Mouse (Mus musculus) lung, postnatal 0 days (tissue): ENCODE measurements at regions not wholly inside any gene's neighbourhood (a gene's known extent, or its start where the extent isn't known, plus 50 kb on each side); places are given as distances from the start of the nearest gene placed in this dataset.
A peak's percentile ranks its signal among the peaks of the same experiment; 100 is the strongest.

Source experiments
- ATAC-seq: fragments of 200-750 bp; cut with Nextera tagmentation; 2 replicates; pipeline ENCODE4 v1.8.0; 2017; ENCODE audit warnings: moderate library complexity
- DNase-seq: peaks from one replicate; pipeline ENCODE4 v3.0.0-alpha.2; 2016; ENCODE audit warnings: low spot score
- H3K27ac ChIP-seq: fragments of 300-500 bp; sonication (generic); 2 replicates; pipeline ENCODE4 v1.5.1; 2014; ENCODE audit warnings: antibody characterized with exemption, mild to moderate bottlenecking, low read length, mixed read lengths
- H3K27me3 ChIP-seq: fragments of 300-500 bp; sonication (generic); replicated peaks from 2 replicates; pipeline ENCODE4 v1.6.1; 2014; ENCODE audit warnings: low read length, mixed read lengths; ENCODE audit not compliant: insufficient read depth
- H3K36me3 ChIP-seq: fragments of 300-500 bp; sonication (generic); 2 replicates; pipeline ENCODE4 v1.6.1; 2014; ENCODE audit warnings: low read length, mixed read lengths; ENCODE audit not compliant: insufficient read depth
- H3K4me1 ChIP-seq: fragments of 300-500 bp; sonication (generic); 2 replicates; pipeline ENCODE4 v1.6.1; 2014; ENCODE audit warnings: antibody characterized with exemption, low read depth, low read length, mixed read lengths; ENCODE audit not compliant: insufficient read depth
- H3K4me2 ChIP-seq: fragments of 300-500 bp; sonication (generic); replicated peaks from 2 replicates; pipeline ENCODE4 v1.6.1; 2014; ENCODE audit warnings: low read depth, mild to moderate bottlenecking, low read length, moderate library complexity, mixed read lengths
- H3K4me3 ChIP-seq: fragments of 300-500 bp; sonication (generic); 2 replicates; pipeline ENCODE4 v1.5.1; 2014; ENCODE audit warnings: low read depth, low read length
- H3K9ac ChIP-seq: fragments of 300-500 bp; sonication (generic); replicated peaks from 2 replicates; pipeline ENCODE4 v1.6.1; 2014; ENCODE audit warnings: low read depth, mild to moderate bottlenecking
- H3K9me3 ChIP-seq: fragments of 300-500 bp; sonication (generic); 2 replicates; pipeline ENCODE4 v1.6.1; 2016; ENCODE audit warnings: low read length, mixed read lengths
- CTCF ChIP-seq: IDR thresholded peaks from 2 replicates; pipeline ENCODE4 v1.5.1; 2016; ENCODE audit warnings: antibody characterized with exemption, mild to moderate bottlenecking
- EP300 ChIP-seq: IDR thresholded peaks from 2 replicates; pipeline ENCODE4 v1.6.1; 2016; ENCODE audit warnings: antibody characterized with exemption, mild to moderate bottlenecking, control low read depth
- WGBS: fragments of 180-500 bp; shearing (Covaris S2); extraction: QIAGEN DNeasy Blood & Tissue Kit; methylation state at CpG from one replicate; pipeline ENCODE4 v1.1.7; 2014; 5-methylcytosine and 5-hydroxymethylcytosine counted together

DNA sequence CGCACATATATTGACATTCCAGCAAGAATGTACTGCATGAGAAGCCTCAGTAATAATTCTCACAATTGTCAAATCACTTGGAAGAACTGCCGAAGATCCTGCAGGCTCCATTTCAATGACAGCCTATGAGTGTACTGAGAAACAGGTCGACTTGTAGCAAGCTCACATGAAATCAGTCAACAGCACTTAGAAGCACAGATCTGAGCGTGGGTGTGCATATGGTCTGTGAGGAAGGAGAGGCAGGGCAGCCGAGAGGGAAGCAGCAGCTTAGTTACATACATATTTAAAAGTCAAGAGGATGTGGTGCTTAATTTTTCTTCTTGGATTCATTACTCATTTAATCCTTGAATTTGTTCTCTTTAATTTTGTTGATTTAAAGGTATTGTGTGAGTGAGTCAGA, 967.4 kb upstream of the Epha7 start:
- H3K36me3 ChIP-seq, result no peaks in the 10 kb centered on the region
- 64% methylated on average over 5 of the region's 5 CpGs for WGBS
- ATAC-seq, result no peak
- peak; percentile 2 for DNase-seq
- H3K4me3 ChIP-seq, result no peak overlapping the region
- H3K4me2 ChIP-seq, result no peak overlapping the region
- H3K27me3 ChIP-seq, result no peaks in the 10 kb centered on the region
- no peaks in the 10 kb centered on the region for H3K9me3 ChIP-seq
- H3K27ac ChIP-seq, result no peak overlapping the region
- H3K4me1 ChIP-seq, result no peaks in the 10 kb centered on the region
- no peak overlapping the region for H3K9ac ChIP-seq
- TF ChIP-seq CTCF, result no peak
- no peak for TF ChIP-seq EP300

DNA sequence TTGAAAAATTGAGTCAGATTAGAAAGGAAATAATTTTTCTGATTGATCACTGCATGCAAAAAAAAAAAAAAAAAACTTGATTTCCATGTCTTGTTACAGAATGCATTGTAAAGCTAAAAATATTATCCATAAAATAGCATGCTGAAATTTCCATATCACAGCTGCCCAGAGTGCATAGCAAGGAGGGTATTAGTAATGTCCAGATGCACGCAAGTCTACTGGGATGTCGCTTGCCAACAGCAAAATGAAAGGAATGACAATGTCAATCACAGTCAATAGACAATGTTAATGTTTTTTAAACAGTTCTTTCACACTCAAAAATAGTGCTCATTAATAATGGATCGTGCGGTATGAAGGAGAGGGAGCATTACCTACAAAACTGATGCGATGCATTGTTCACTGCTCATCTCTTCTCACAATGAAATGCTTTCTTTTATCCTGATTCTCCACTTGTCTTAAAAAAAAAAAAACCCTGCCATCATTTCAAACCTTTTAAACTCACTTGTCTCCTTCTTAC, 966.8 kb upstream of the Epha7 start:
- no peak overlapping the region for H3K4me3 ChIP-seq
- WGBS, result 90% methylated on average over 5 of the region's 5 CpGs
- H3K9me3 ChIP-seq, result no peaks in the 10 kb centered on the region
- DNase-seq (no peak), ATAC-seq (no peak)
- H3K27ac ChIP-seq, result no peak overlapping the region
- no peaks in the 10 kb centered on the region for H3K36me3 ChIP-seq
- no peak overlapping the region for H3K9ac ChIP-seq
- no peaks in the 10 kb centered on the region for H3K4me1 ChIP-seq
- H3K4me2 ChIP-seq, result no peak overlapping the region
- no peaks in the 10 kb centered on the region for H3K27me3 ChIP-seq
- no peak for TF ChIP-seq EP300

DNA sequence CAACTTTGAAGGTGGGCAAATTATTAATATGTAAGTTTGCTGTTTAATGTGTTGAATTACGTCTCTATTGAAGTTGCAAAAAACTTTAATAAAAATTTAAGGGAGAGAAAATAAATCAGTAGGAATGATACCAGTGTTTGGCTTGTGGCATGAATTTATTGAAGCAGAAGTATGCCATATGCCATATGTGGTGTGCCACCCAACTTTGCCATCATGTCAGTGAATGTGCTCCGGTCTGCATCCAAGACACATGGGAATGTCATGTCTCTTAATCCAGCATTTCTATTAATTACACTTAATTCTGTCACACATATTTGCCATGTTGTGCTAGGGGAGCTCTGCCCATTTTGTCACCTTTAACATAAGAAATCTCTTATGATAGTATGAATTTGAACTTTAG, 956.8 kb upstream of the Epha7 start:
- no peaks in the 10 kb centered on the region for H3K4me1 ChIP-seq
- H3K9ac ChIP-seq, result no peak overlapping the region
- ATAC-seq (no peak), DNase-seq (no peak)
- no peak overlapping the region for H3K4me2 ChIP-seq
- H3K27me3 ChIP-seq, result no peaks in the 10 kb centered on the region
- H3K27ac ChIP-seq, result no peak overlapping the region
- TF ChIP-seq EP300, result no peak
- TF ChIP-seq CTCF, result no peak
- 78% methylated on average over 2 of the region's 2 CpGs for WGBS
- H3K36me3 ChIP-seq, result no peaks in the 10 kb centered on the region
- H3K4me3 ChIP-seq, result no peak overlapping the region
- no peaks in the 10 kb centered on the region for H3K9me3 ChIP-seq

DNA sequence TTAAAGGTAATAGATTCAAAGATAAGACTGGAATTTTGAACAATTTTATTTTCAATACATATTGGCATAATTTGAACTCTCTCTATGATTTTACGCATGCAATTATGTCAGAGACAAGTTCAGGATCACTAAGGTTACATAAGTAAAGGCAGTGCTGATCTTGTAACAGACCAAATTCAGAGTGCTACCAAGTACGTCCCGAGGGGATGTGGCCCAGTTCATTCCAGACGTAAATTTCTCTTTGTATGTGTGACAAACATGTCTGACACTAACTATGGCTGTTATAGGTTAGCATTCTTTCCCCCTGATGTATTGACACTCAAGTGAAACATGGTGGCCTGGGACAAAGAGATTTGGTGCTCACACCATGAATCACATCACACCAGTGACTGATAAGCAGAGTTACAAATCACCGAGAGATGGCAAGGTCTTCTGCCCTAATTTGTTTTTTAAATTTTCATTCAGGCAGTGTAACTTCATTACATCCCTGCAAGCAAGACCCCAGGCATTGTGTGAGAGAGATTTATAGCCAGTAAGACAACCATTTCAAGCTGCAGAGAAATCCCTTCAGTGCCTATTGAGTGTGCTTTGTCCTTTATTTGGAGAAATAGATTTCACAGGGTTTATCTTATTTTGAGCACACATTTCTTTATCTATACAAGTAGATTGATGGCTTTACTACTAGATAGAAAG, 925.5 kb upstream of the Epha7 start:
- H3K27ac ChIP-seq, result no peak overlapping the region
- TF ChIP-seq CTCF, result no peak
- H3K4me2 ChIP-seq, result no peak overlapping the region
- no peaks in the 10 kb centered on the region for H3K4me1 ChIP-seq
- DNase-seq (no peak), ATAC-seq (no peak)
- no peak overlapping the region for H3K9ac ChIP-seq
- H3K9me3 ChIP-seq, result no peaks in the 10 kb centered on the region
- 44% methylated on average over 5 of the region's 5 CpGs for WGBS
- H3K27me3 ChIP-seq, result no peaks in the 10 kb centered on the region
- H3K4me3 ChIP-seq, result no peak overlapping the region
- no peaks in the 10 kb centered on the region for H3K36me3 ChIP-seq

DNA sequence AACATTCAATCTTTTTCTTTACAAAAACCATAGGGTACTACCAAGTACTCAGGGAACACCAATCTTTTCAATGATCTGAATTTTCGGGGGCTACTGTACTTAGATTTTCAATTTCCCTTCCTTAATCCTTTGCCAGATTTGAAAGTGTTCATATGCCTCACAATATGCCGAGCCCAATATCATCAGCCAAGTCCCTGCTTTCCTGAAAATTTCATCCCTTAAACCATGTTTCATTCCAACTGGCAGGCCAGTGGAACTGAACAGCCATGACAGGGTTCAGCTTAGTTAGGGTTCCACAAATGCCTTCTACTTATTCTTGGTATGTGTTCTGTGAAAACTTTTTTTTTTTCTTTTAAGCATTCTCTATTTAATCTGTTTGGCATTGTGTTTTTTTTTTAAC, 916.5 kb upstream of the Epha7 start:
- DNase-seq (no peak), ATAC-seq (no peak)
- whole genome bisulfite sequencing, result 71% methylated on average over 2 of the region's 2 CpGs
- no peak for TF ChIP-seq CTCF
- no peak for TF ChIP-seq EP300
- Histone ChIP-seq H3K9ac (no peak overlapping the region), H3K27me3 (no peaks in the 10 kb centered on the region), H3K36me3 (no peaks in the 10 kb centered on the region), H3K4me3 (no peak overlapping the region), H3K9me3 (no peaks in the 10 kb centered on the region), H3K4me1 (no peaks in the 10 kb centered on the region), H3K4me2 (no peak overlapping the region), H3K27ac (no peak overlapping the region)

DNA sequence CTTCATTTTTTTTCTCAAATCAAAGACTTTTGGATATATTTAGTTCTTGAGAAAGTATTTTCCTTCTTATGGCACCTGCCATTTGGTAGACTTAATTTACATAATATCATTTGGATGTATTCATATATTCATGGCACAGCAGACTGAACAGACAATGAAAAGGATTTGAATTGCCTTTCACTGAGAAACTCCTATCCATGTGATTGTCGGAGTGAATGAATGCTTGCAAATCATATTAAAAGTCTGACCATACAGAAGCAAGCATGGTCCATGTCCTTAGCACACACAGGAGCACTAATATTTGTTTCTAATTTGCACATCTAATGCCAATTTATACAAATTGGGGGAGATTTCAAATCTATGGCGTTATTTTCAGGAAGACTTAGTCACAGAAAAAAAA, 867.6 kb upstream of the Epha7 start:
- no peaks in the 10 kb centered on the region for H3K9me3 ChIP-seq
- no peak overlapping the region for H3K9ac ChIP-seq
- no peak overlapping the region for H3K4me2 ChIP-seq
- TF ChIP-seq CTCF (no peak), EP300 (no peak)
- no peak overlapping the region for H3K4me3 ChIP-seq
- H3K27ac ChIP-seq, result no peak overlapping the region
- ATAC-seq (no peak), DNase-seq (no peak)
- 80% methylated on average over 2 of the region's 2 CpGs for WGBS
- no peaks in the 10 kb centered on the region for H3K4me1 ChIP-seq
- H3K27me3 ChIP-seq, result no peaks in the 10 kb centered on the region
- no peaks in the 10 kb centered on the region for H3K36me3 ChIP-seq

DNA sequence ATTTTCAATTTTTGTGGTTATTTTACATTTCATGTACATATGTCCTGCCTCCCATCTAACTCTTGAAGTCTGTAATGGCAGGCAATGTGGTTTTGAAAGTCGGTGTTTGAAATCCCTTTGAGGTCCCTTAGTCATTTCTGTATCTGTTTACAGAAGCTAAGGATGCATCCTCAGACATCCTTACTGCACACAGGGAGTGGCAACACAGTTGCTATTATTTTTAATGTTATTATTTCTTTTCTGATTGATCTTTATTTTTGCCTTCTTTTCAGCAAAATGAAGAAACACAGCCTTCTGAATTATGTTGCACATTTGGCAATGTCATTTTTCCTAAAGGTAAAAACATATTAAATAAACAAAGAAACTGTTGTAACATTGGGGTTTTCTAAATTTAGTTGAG, 867.2 kb upstream of the Epha7 start:
- 68% methylated on average over 1 of the region's 1 CpGs for WGBS
- TF ChIP-seq EP300 (no peak), CTCF (no peak)

More for the DNA sequence above, 867.2 kb upstream of the Epha7 start:
- DNase-seq, result no peak
- H3K4me1 ChIP-seq, result no peaks in the 10 kb centered on the region
- no peak overlapping the region for H3K4me2 ChIP-seq
- no peaks in the 10 kb centered on the region for H3K27me3 ChIP-seq
- no peaks in the 10 kb centered on the region for H3K9me3 ChIP-seq
- H3K9ac ChIP-seq, result no peak overlapping the region
- no peak for ATAC-seq
- no peak overlapping the region for H3K4me3 ChIP-seq
- no peaks in the 10 kb centered on the region for H3K36me3 ChIP-seq
- no peak overlapping the region for H3K27ac ChIP-seq
